Mouse (Mus musculus): ENCODE measurements at regions not wholly inside any gene's neighbourhood (a gene's known extent, or its start where the extent isn't known, plus 50 kb on each side); places are given as distances from the start of the nearest gene placed in this dataset.
"Not testable (repeated sequence)": the region's sequence is repeated elsewhere in the genome, so short reads cannot be mapped to it uniquely, and the experiment has no call there.

DNA sequence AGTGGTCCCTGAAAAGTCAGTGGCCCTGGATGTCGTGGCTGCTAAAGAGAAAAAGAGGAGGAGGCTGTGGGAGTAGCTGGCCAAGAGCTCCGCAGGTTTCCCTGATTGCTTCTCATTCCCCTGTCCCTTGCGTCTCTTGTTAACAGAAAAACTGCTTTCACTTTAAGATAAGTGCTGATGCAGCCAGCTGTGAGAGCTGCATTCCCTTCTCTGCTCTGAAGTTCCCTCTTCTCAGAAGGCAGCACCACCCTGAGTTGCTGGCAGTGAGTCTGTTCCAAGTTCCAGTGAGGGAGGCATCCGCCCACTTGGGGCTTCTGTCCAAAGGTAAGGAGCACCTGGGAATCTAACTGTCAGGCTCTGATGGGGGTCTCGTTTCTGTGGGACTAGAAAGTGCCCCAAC is 63.5 kb downstream of the Olfr693 start:
- not testable (repeated sequence) for ATAC-seq (replicated peaks; ENCODE audit: extremely low read depth, insufficient read depth, low FRiP score); H3K9me3 ChIP-seq (replicated peaks; ENCODE audit: control insufficient read depth, low read length); H3K4me1 ChIP-seq (ENCODE audit: control insufficient read depth, insufficient read depth, low read length); H3K27ac ChIP-seq (ENCODE audit: low read length); H3K27me3 ChIP-seq (ENCODE audit: control insufficient read depth, insufficient read depth, low read length); H3K4me2 ChIP-seq (ENCODE audit: low read depth, low read length); H3K36me3 ChIP-seq (ENCODE audit: control insufficient read depth, insufficient read depth); H3K9ac ChIP-seq (ENCODE audit: low read length); H3K4me3 ChIP-seq (ENCODE audit: low read length)
- 26% methylated on average over 5 of the region's 5 CpGs for WGBS

DNA sequence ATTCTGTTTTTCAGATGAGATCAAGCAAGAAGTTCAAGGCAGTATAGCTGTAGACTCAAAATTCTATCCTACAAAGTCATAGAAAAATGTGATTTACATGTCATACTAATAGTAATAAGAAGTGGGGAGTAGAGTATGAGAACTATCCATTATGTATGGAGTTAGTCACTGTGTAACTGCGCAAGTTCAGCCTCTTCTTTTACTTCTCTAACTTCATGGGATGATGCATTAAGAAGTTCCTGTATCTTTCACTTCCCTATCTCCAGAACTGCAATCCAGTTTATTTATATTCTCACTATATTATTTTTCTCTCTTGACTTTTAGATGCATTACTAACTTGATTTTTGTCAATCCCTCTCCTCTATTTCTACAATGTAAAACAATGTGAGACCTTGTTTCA is 67.7 kb downstream of the Olfr693 start:
- WGBS: 81% methylated on average over 1 of the region's 1 CpGs
- no peak overlapping the region for H3K27ac ChIP-seq (ENCODE audit: low read length)
- H3K9me3 ChIP-seq (replicated peaks; ENCODE audit: control insufficient read depth, low read length): 0 out of 2 replicates have a peak, but pooled peaks cover 4% of the 10 kb centered on the region
- no peak for ATAC-seq (replicated peaks; ENCODE audit: extremely low read depth, insufficient read depth, low FRiP score)
- H3K4me2 ChIP-seq (ENCODE audit: low read depth, low read length): no peak overlapping the region
- H3K27me3 ChIP-seq (ENCODE audit: control insufficient read depth, insufficient read depth, low read length): no peaks in the 10 kb centered on the region
- no peaks in the 10 kb centered on the region for H3K4me1 ChIP-seq (ENCODE audit: control insufficient read depth, insufficient read depth, low read length)
- H3K4me3 ChIP-seq (ENCODE audit: low read length): no peak overlapping the region
- no peak overlapping the region for H3K9ac ChIP-seq (ENCODE audit: low read length)
- H3K36me3 ChIP-seq (ENCODE audit: control insufficient read depth, insufficient read depth): no peaks in the 10 kb centered on the region

DNA sequence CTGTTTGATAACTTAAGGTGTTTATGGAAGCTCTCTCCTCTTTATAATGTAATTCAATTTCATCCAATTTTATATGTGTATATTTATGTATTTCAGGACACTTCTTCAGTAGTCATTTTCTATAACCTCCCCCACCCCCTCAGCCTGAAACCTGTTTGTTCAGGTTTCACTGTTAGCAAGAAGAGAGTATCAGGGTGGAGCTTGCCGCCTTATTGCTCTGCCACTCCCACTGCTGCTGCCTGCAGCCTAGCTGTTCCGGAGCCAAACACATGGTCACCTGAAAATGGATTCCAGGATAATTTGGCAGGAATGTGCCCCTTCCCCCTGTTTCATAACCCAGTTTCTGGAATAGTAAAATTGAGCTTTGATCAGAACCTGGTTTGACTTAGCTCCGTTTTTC is 100.0 kb downstream of the Olfr693 start:
- H3K9ac ChIP-seq (ENCODE audit: low read length): no peak overlapping the region
- no peaks in the 10 kb centered on the region for H3K36me3 ChIP-seq (ENCODE audit: control insufficient read depth, insufficient read depth)
- H3K4me2 ChIP-seq (ENCODE audit: low read depth, low read length): no peak overlapping the region
- no peaks in the 10 kb centered on the region; the same call in none of the 2 replicates for H3K9me3 ChIP-seq (replicated peaks; ENCODE audit: control insufficient read depth, low read length)
- H3K4me3 ChIP-seq (ENCODE audit: low read length): no peak overlapping the region
- ATAC-seq (replicated peaks; ENCODE audit: extremely low read depth, insufficient read depth, low FRiP score): no peak
- no peaks in the 10 kb centered on the region for H3K27me3 ChIP-seq (ENCODE audit: control insufficient read depth, insufficient read depth, low read length)
- no peak overlapping the region for H3K27ac ChIP-seq (ENCODE audit: low read length)
- H3K4me1 ChIP-seq (ENCODE audit: control insufficient read depth, insufficient read depth, low read length): no peaks in the 10 kb centered on the region
- WGBS: 85% methylated on average over 3 of the region's 3 CpGs

- H3K27me3 ChIP-seq (ENCODE audit: control insufficient read depth, insufficient read depth, low read length); ATAC-seq (replicated peaks; ENCODE audit: extremely low read depth, insufficient read depth, low FRiP score); H3K4me3 ChIP-seq (ENCODE audit: low read length); H3K9me3 ChIP-seq (replicated peaks; ENCODE audit: control insufficient read depth, low read length); H3K4me1 ChIP-seq (ENCODE audit: control insufficient read depth, insufficient read depth, low read length); H3K9ac ChIP-seq (ENCODE audit: low read length); H3K36me3 ChIP-seq (ENCODE audit: control insufficient read depth, insufficient read depth); H3K4me2 ChIP-seq (ENCODE audit: low read depth, low read length); H3K27ac ChIP-seq (ENCODE audit: low read length): not testable (repeated sequence)
- 74% methylated on average over 2 of the region's 2 CpGs for WGBS
Measured at GRCm38 (mm10) chr7:106568251-106568650, 112.1 kb downstream of the Olfr693 start.

DNA sequence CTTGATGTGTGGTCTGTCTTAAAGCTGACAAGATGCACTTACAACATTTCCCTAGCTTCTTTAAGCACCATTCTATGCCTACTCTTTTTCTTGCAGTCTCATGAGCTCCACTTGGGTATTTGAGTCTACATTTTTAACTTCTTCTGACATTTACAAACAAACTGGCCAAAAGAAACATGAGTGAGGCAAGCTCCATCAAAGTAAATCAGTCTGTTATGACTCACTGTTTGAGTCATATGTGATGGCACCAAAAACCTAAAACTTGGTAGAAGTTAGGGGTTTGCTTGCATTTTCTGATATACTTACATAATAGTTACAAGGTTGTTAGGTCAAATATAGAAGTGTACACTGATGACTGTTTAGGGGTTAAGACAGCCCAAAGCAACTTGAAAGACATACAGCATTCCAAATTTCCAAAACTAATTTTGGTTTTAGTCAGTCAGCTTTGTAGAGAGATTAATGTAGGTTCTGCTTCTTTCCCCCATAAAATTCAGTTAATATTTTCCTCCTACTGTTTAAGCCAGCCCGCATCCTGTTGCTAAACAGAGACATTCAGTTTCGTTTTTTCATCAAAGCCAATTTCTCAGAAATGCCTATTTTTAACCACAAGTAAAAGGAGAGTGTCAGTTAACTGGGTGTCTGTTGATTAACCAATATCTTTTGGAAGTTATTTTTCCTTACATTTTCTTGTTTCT is 129.4 kb downstream of the Olfr693 start:
- no peak overlapping the region for H3K4me3 ChIP-seq (ENCODE audit: low read length)
- no peaks in the 10 kb centered on the region for H3K4me1 ChIP-seq (ENCODE audit: control insufficient read depth, insufficient read depth, low read length)
- H3K9ac ChIP-seq (ENCODE audit: low read length): no peak overlapping the region
- H3K27ac ChIP-seq (ENCODE audit: low read length): no peak overlapping the region
- no peaks in the 10 kb centered on the region for H3K27me3 ChIP-seq (ENCODE audit: control insufficient read depth, insufficient read depth, low read length)
- no peaks in the 10 kb centered on the region for H3K9me3 ChIP-seq (replicated peaks; ENCODE audit: control insufficient read depth, low read length)
- 44% methylated on average over 2 of the region's 2 CpGs for WGBS
- no peaks in the 10 kb centered on the region for H3K36me3 ChIP-seq (ENCODE audit: control insufficient read depth, insufficient read depth)
- no peak overlapping the region for H3K4me2 ChIP-seq (ENCODE audit: low read depth, low read length)
- ATAC-seq (replicated peaks; ENCODE audit: extremely low read depth, insufficient read depth, low FRiP score): no peak

DNA sequence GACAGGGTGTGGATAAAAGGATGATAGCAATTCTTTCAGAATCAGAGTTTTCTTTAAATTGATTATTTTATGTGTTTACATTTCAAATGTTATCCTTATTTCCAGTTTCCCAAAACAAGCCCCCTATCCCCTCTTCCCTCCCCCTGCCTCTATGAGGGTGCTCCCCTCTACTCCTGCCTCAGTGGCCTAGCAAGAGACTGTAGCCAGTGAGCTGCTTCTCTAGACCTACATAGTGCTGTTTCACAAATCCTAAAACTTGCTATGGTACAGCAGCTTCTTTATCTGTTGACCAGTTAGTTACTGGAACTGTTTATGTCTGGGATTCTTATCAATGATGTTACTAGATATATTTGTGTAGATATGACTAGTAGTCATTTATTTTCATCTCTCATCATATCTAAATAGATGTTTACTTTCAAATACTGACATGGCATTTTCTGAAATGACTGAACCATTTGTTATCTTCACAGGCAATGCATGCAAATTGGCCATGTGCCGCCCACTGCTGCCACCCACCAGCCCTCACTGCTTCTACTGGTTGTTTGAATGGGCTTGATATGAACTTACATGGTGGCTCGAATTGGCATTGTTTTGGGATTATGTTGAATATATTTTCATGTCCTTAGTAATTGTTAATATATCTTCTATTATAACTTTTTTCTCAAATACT is 150.8 kb downstream of the Olfr693 start:
- H3K9me3 ChIP-seq (replicated peaks; ENCODE audit: control insufficient read depth, low read length); H3K9ac ChIP-seq (ENCODE audit: low read length); H3K36me3 ChIP-seq (ENCODE audit: control insufficient read depth, insufficient read depth); H3K27ac ChIP-seq (ENCODE audit: low read length); H3K27me3 ChIP-seq (ENCODE audit: control insufficient read depth, insufficient read depth, low read length); H3K4me1 ChIP-seq (ENCODE audit: control insufficient read depth, insufficient read depth, low read length); H3K4me2 ChIP-seq (ENCODE audit: low read depth, low read length); H3K4me3 ChIP-seq (ENCODE audit: low read length): not testable (repeated sequence)
- 62% methylated on average over 2 of the region's 2 CpGs for WGBS
- 0 out of 2 replicates have a peak, but pooled peaks have one; percentile 37 for ATAC-seq (replicated peaks; ENCODE audit: extremely low read depth, insufficient read depth, low FRiP score)

DNA sequence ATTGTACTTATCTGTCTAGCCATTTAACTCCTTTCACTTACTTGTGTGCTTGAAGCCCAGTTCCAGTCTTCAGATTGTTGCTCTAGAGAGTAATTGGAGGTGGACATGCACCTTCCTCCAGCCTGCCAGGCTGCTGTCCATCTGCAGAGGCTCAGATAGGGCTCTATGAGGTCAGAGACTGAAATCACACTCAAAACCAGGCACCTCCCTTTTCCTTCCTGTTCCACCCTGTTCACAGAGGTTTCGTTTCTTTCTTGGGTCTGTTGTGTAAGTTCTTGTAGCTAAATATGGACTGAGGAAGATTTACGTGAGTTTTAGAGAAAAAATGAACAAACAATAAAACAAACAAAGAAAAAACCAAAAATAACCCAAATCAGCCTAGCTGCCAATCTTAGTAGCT is 151.4 kb downstream of the Olfr693 start:
- H3K27me3 ChIP-seq (ENCODE audit: control insufficient read depth, insufficient read depth, low read length); H3K9me3 ChIP-seq (replicated peaks; ENCODE audit: control insufficient read depth, low read length); H3K4me1 ChIP-seq (ENCODE audit: control insufficient read depth, insufficient read depth, low read length); H3K27ac ChIP-seq (ENCODE audit: low read length); H3K9ac ChIP-seq (ENCODE audit: low read length); H3K4me3 ChIP-seq (ENCODE audit: low read length); H3K4me2 ChIP-seq (ENCODE audit: low read depth, low read length); H3K36me3 ChIP-seq (ENCODE audit: control insufficient read depth, insufficient read depth): not testable (repeated sequence)
- 44% methylated on average over 2 of the region's 2 CpGs for WGBS
- ATAC-seq (replicated peaks; ENCODE audit: extremely low read depth, insufficient read depth, low FRiP score): peak; percentile 79

DNA sequence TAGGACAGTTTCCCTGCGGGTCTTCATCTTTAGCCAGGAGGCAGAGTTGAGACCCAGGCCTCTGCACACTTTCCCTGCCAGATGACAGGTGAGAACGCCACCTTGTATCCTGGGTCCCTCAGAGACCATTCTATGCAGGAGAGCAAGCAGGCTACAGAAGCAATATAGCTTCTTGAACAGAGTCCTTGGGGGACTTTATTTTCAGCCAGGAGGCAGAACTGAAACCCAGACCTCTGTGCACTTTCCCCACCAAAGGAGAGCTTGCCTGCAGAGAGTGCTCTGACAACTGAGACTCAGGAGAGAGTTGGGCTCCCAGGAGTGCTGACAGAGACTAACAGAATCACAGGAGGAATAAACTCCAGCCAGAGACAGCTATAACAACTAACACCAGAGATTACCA is 185.5 kb downstream of the Olfr693 start:
- Histone ChIP-seq H3K36me3 (ENCODE audit: control insufficient read depth, insufficient read depth) (no peaks in the 10 kb centered on the region), H3K27me3 (ENCODE audit: control insufficient read depth, insufficient read depth, low read length) (no peaks in the 10 kb centered on the region), H3K9ac (ENCODE audit: low read length) (no peak overlapping the region), H3K9me3 (replicated peaks; ENCODE audit: control insufficient read depth, low read length) (peaks cover 3% of the 10 kb centered on the region; the same call in 1 of the 2 replicates), H3K4me3 (ENCODE audit: low read length) (no peak overlapping the region), H3K4me1 (ENCODE audit: control insufficient read depth, insufficient read depth, low read length) (no peaks in the 10 kb centered on the region), H3K4me2 (ENCODE audit: low read depth, low read length) (no peak overlapping the region), H3K27ac (ENCODE audit: low read length) (no peak overlapping the region)
- 66% methylated on average over 2 of the region's 2 CpGs for WGBS
- ATAC-seq (replicated peaks; ENCODE audit: extremely low read depth, insufficient read depth, low FRiP score): no peak

All from heart, embryonic 16.5 days (tissue).